Mouse (Mus musculus): Measurements from ENCODE around the gene Tuba1a.

- TF ChIP-seq CTCF (conservative IDR thresholded peaks at IDR 0.05; ENCODE audit: low read length) (no peak), POU5F1 (IDR thresholded peaks at IDR 0.05; ENCODE audit: borderline replicate concordance, low read length) (no peak)
Measured at GRCm38 (mm10) chr15:98956000-98956399, 2.5 kb upstream of the Tuba1a start.
